Comparison of ENCODE assay signal across 14 mouse cellular contexts in genomic region chr9:77265268-77266017, GRCm38 (mm10).
A peak's percentile ranks its signal among the peaks of the same experiment; 100 is the strongest.
DNase-seq lines count a peak whose midpoint lies in the region; ATAC-seq and TF ChIP-seq lines count a peak whose summit lies in the region.
"Had no signal": no experiment of that assay in that cellular context is flagged by ENCODE, and none has a peak within 500 bp of the region (broad histone marks: within the 10 kb centered on the region; RNA-seq: fewer than 3 reads in every experiment).

No protein-coding gene starts in this region.

- no peak overlapping the region for H3K27ac ChIP-seq in forebrain, embryonic 13.5 days
- H3K27ac ChIP-seq in forebrain, embryonic 12.5 days, result no peak overlapping the region
- H3K27ac ChIP-seq in intestine, embryonic 15.5 days, result no peak overlapping the region
- no peak overlapping the region for H3K27ac ChIP-seq in intestine, postnatal 0 days (ENCODE audit: low read depth, low read length)
- H3K27ac ChIP-seq: limb, embryonic 12.5 days; neural tube, embryonic 13.5 days had no signal

- TF ChIP-seq CTCF in intestine, postnatal 0 days (IDR thresholded peaks at IDR 0.05; ENCODE audit: low read depth), result no peak

- no peaks in the 10 kb centered on the region for H3K9me3 ChIP-seq in forebrain, embryonic 13.5 days (replicated peaks)
- no peaks in the 10 kb centered on the region for H3K9me3 ChIP-seq in forebrain, embryonic 12.5 days
- no peaks in the 10 kb centered on the region for H3K9me3 ChIP-seq in intestine, embryonic 15.5 days
- H3K9me3 ChIP-seq in intestine, postnatal 0 days (ENCODE audit: control insufficient read depth), result no peaks in the 10 kb centered on the region
- H3K9me3 ChIP-seq: limb, embryonic 12.5 days; neural tube, embryonic 13.5 days had no signal

- H3K36me3 ChIP-seq in forebrain, embryonic 13.5 days (ENCODE audit: poor library complexity, severe bottlenecking), result no peaks in the 10 kb centered on the region
- no peaks in the 10 kb centered on the region for H3K36me3 ChIP-seq in forebrain, embryonic 12.5 days (replicated peaks)
- no peaks in the 10 kb centered on the region for H3K36me3 ChIP-seq in intestine, embryonic 15.5 days
- no peaks in the 10 kb centered on the region for H3K36me3 ChIP-seq in intestine, postnatal 0 days (ENCODE audit: control insufficient read depth, insufficient read depth)
- H3K36me3 ChIP-seq: limb, embryonic 12.5 days; neural tube, embryonic 13.5 days had no signal

- no peak overlapping the region for H3K9ac ChIP-seq in forebrain, embryonic 13.5 days
- no peak overlapping the region for H3K9ac ChIP-seq in forebrain, embryonic 12.5 days
- no peak overlapping the region for H3K9ac ChIP-seq in intestine, embryonic 15.5 days
- H3K9ac ChIP-seq in intestine, postnatal 0 days (ENCODE audit: low read depth, low read length), result no peak overlapping the region
- H3K9ac ChIP-seq: limb, embryonic 12.5 days; lung, embryonic 14.5 days; neural tube, embryonic 13.5 days had no signal

- WGBS in forebrain, embryonic 13.5 days, result 82% methylated on average over 4 of the region's 4 CpGs
- 79% methylated on average over 4 of the region's 4 CpGs for WGBS in forebrain, embryonic 12.5 days
- 64% methylated on average over 4 of the region's 4 CpGs for WGBS in intestine, embryonic 15.5 days
- WGBS in intestine, postnatal 0 days, result 72% methylated on average over 4 of the region's 4 CpGs

- no peak overlapping the region for H3K4me2 ChIP-seq in forebrain, embryonic 13.5 days
- no peak overlapping the region for H3K4me2 ChIP-seq in forebrain, embryonic 12.5 days
- no peak overlapping the region for H3K4me2 ChIP-seq in intestine, embryonic 15.5 days (replicated peaks)
- H3K4me2 ChIP-seq in intestine, postnatal 0 days (replicated peaks; ENCODE audit: low read depth), result no peak overlapping the region
- H3K4me2 ChIP-seq: limb, embryonic 12.5 days; lung, embryonic 14.5 days; midbrain, embryonic 11.5 days; neural tube, embryonic 13.5 days had no signal

- intact Hi-C loops in left cerebral cortex, postnatal 36 days (cut with DNase I), result no loop called here

- H3K4me3 ChIP-seq in forebrain, embryonic 13.5 days, result no peak overlapping the region
- H3K4me3 ChIP-seq in forebrain, embryonic 12.5 days (replicated peaks), result no peak overlapping the region
- no peak overlapping the region for H3K4me3 ChIP-seq in intestine, embryonic 15.5 days (replicated peaks)
- H3K4me3 ChIP-seq in intestine, postnatal 0 days (ENCODE audit: low read depth, low read length), result no peak overlapping the region
- H3K4me3 ChIP-seq: limb, embryonic 12.5 days; neural tube, embryonic 13.5 days had no signal

- ATAC-seq in forebrain, embryonic 13.5 days, result peak; percentile 59; the same call in 1 of the 2 replicates
- ATAC-seq in forebrain, embryonic 12.5 days (ENCODE audit: low FRiP score), result no peak
- ATAC-seq in intestine, embryonic 15.5 days, result peak; percentile 56; the same call in 1 of the 2 replicates
- ATAC-seq in intestine, postnatal 0 days, result no peak

- no peaks in the 10 kb centered on the region for H3K27me3 ChIP-seq in forebrain, embryonic 13.5 days
- no peaks in the 10 kb centered on the region for H3K27me3 ChIP-seq in forebrain, embryonic 12.5 days
- no peaks in the 10 kb centered on the region for H3K27me3 ChIP-seq in intestine, embryonic 15.5 days (replicated peaks)
- H3K27me3 ChIP-seq in intestine, postnatal 0 days (replicated peaks; ENCODE audit: control insufficient read depth, insufficient read depth, low read length), result no peaks in the 10 kb centered on the region
- H3K27me3 ChIP-seq: limb, embryonic 12.5 days; neural tube, embryonic 13.5 days had no signal

- no peaks in the 10 kb centered on the region for H3K4me1 ChIP-seq in forebrain, embryonic 13.5 days
- no peaks in the 10 kb centered on the region for H3K4me1 ChIP-seq in forebrain, embryonic 12.5 days
- no peaks in the 10 kb centered on the region for H3K4me1 ChIP-seq in intestine, embryonic 15.5 days (replicated peaks)
- no peaks in the 10 kb centered on the region for H3K4me1 ChIP-seq in intestine, postnatal 0 days (replicated peaks; ENCODE audit: control insufficient read depth, insufficient read depth, low read length)
- H3K4me1 ChIP-seq: limb, embryonic 12.5 days; neural tube, embryonic 13.5 days had no signal

- peak; percentile 22 to 28 for DNase-seq in frontal cortex, postnatal 14 days (ENCODE audit: low spot score in 2 of 2)
- DNase-seq in left cerebral cortex, postnatal 36 days (ENCODE audit: low spot score in 2 of 2), result peak; percentile 54 to 61
- no peak for DNase-seq in kidney, postnatal 10 days
- no peak for DNase-seq in lung, postnatal 10 days
- DNase-seq: cerebellum, postnatal 25 days; lung, embryonic 14.5 days; thymus, adult 2 months had no signal

Comparison
In these comparisons a context has a peak if more than half of its experiments do, and no peak if none do; other contexts are left out.
1. ATAC-seq: peak in forebrain, embryonic 13.5 days (single experiment) and intestine, embryonic 15.5 days (single experiment); none in forebrain, embryonic 12.5 days (single experiment) and intestine, postnatal 0 days (single experiment).
2. DNase-seq: peak in frontal cortex, postnatal 14 days (2 of 2) and left cerebral cortex, postnatal 36 days (2 of 2); none in kidney, postnatal 10 days (single experiment) and lung, postnatal 10 days (single experiment).